Mouse (Mus musculus): ENCODE data around the gene Mdh2.

- TF ChIP-seq CTCF (IDR thresholded peaks at IDR 0.05; ENCODE audit: low read depth, low read length) (peak; percentile 40), POLR2AphosphoS5 (IDR thresholded peaks at IDR 0.05; ENCODE audit: insufficient replicate concordance, low read depth, low read length) (no peak), TAL1 (conservative IDR thresholded peaks at IDR 0.05; ENCODE audit: low read depth, low read length) (no peak), GATA1 (IDR thresholded peaks at IDR 0.05; ENCODE audit: borderline replicate concordance, low read length) (no peak)
These were observed 28.4 kb downstream of the Mdh2 start, which contains the start of gene Srrm3 for GRCm38 (mm10) chr5:135806555-135807262.

Data from G1E (cell line).